Mouse (Mus musculus) limb, embryonic 10.5 days (tissue): ENCODE measurements around the gene Lrrc40. TPM values are rescaled to one million over a fixed set of nuclear protein-coding genes. Genes with fewer than 3 reads are reported as not detected.
"Not testable (repeated sequence)": the region's sequence is repeated elsewhere in the genome, so short reads cannot be mapped to it uniquely, and the experiment has no call there.

Source experiments
- DNase-seq: peaks from one replicate; pipeline ENCODE4 v3.0.0-alpha.2; 2017; ENCODE audit warnings: low spot score
- H3K27ac ChIP-seq: fragments of 300-500 bp; sonication (generic); 2 replicates; pipeline ENCODE4 v1.5.1; 2016; ENCODE audit warnings: mild to moderate bottlenecking
- H3K27me3 ChIP-seq: fragments of 300-500 bp; sonication (generic); 2 replicates; pipeline ENCODE4 v1.6.1; 2016; ENCODE audit warnings: low read depth, mild to moderate bottlenecking; ENCODE audit not compliant: poor library complexity, severe bottlenecking
- H3K36me3 ChIP-seq: fragments of 300-500 bp; sonication (generic); 2 replicates; pipeline ENCODE4 v1.6.1; 2016; ENCODE audit warnings: mild to moderate bottlenecking, moderate library complexity
- H3K4me1 ChIP-seq: fragments of 300-500 bp; sonication (generic); 2 replicates; pipeline ENCODE4 v1.6.1; 2016
- H3K4me3 ChIP-seq: fragments of 300-500 bp; sonication (generic); 2 replicates; pipeline ENCODE4 v1.5.1; 2016; ENCODE audit warnings: mild to moderate bottlenecking, moderate library complexity
- H3K9me3 ChIP-seq: fragments of 300-500 bp; sonication (generic); replicated peaks from 2 replicates; pipeline ENCODE4 v1.6.1; 2016; ENCODE audit warnings: mild to moderate bottlenecking
- WGBS: fragments of 180-500 bp; shearing (Covaris S2); methylation state at CpG from one replicate; pipeline ENCODE4 v1.1.7; 2016; 5-methylcytosine and 5-hydroxymethylcytosine counted together
- polyA plus RNA-seq: library from polyadenylated mRNA; unstranded; fragments of >200 nt; fragmentation: Nextera tagmentation; extraction: Ambion mirVana; gene quantifications from 2 replicates; pipeline ENCODE4 v1.2.1, GENCODE M21; 2016

Lrrc40 gene
- polyA plus RNA-seq, 1 experiment from 2014 or later: 82.7 TPM

DNA sequence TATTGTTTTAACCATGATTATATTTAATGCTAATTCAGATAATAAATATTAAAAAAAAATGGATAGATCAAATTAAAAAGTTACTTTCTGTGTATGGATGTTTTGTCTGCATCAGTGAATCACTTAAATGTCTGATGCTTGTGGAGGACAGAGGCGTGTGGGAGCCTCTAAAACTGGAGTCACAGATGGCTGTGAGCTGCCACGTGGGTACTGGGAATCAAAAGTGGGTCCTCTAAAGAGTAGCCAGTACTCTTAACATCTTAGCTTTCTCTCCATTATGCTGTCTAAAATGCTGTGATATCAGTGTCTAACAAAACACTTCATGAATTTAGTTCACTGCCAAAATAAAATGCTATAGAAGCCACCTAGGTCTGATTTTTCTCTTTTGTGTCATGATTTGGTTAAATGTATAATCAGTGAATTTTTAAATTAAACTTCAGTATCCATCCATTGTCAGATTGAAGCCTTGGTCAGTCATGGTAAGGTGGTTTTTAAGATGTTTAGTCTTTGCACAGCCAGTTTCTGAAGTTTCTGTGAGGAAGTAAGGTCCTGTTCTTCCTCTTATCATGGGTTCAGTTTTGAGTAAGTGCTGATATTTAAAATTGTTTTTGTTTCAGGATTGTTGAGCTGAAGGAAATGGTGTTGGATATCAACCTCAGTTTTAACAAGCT, 24.3 kb downstream of the Lrrc40 start:
- Histone ChIP-seq H3K4me1 (no peaks in the 10 kb centered on the region), H3K9me3 (no peaks in the 10 kb centered on the region), H3K27me3 (no peaks in the 10 kb centered on the region), H3K4me3 (no peak overlapping the region), H3K27ac (no peak overlapping the region), H3K36me3 (peaks cover 79% of the 10 kb centered on the region)
- 86% methylated on average over 2 of the region's 2 CpGs for WGBS
- DNase-seq: no peak

DNA sequence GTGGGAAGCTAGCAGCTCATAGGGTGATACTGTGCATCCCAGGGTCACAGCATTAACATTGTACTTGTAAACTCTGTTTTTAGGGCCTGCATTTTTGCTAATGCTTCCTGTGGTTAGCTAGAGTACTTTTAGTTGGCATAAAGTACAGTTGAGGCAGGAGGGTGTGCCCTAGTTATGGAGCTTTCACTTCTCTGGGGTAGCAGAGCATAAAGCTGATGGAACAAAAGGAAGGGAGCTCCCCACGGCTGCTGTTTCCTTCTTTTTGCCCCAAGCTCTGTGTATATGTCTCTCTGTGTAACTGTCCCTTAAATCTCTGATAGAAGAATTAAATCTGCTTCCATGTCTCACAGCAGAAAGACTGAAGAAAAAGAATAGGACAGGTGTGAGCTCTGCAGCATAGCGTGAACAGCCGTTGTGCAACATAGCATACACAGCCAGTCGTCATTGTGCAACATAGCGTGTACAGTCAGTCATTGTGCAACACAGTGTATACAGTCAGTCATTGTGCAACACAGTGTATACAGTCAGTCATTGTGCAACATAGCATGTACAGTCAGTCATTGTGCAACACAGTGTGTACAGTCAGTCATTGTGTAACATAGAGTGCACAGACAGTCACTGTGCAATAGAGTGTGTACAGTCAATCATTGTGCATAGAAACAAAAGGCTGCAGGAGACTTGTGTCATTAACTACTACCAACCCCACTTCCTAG, 25.5 kb downstream of the Lrrc40 start:
- Histone ChIP-seq H3K27ac (no peak overlapping the region), H3K27me3 (no peaks in the 10 kb centered on the region), H3K36me3 (peaks cover 73% of the 10 kb centered on the region), H3K4me1 (no peaks in the 10 kb centered on the region), H3K9me3 (no peaks in the 10 kb centered on the region), H3K4me3 (no peak overlapping the region)
- 96% methylated on average over 5 of the region's 5 CpGs for WGBS
- no peak for DNase-seq

- peaks cover 15% of the 10 kb centered on the region for H3K4me1 ChIP-seq
- 97% methylated on average over 2 of the region's 2 CpGs for WGBS
- no peak for DNase-seq
- H3K36me3 ChIP-seq: peaks cover 51% of the 10 kb centered on the region
- H3K27ac ChIP-seq: no peak overlapping the region
- H3K9me3 ChIP-seq: no peaks in the 10 kb centered on the region
- H3K27me3 ChIP-seq: no peaks in the 10 kb centered on the region
- no peak overlapping the region for H3K4me3 ChIP-seq
Observed at GRCm38 (mm10) chr3:158065256-158065655, 28.8 kb downstream of the Lrrc40 start.

DNA sequence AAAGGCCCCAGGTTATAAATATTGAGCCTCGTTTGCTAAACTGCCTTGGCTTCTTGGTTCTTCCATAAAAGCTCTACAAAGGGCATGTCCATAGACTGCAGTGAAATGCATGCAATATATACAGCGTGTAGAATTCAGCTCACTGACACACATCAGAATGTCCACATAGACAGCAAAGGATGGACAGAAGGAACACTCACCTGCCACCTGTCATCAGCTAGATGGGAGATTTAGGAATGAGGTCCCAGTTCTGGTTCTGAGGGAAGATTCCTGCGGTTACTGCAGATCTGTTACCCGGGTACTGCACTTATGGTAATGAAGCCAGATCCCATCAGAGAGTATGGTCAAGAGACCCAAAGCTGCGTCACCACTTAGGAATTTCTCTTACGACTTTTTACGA, 31.5 kb downstream of the Lrrc40 start:
- H3K4me1 ChIP-seq: peaks cover 15% of the 10 kb centered on the region
- WGBS: 68% methylated on average over 7 of the region's 7 CpGs
- H3K27me3 ChIP-seq: no peaks in the 10 kb centered on the region
- H3K27ac ChIP-seq: no peak overlapping the region
- H3K36me3 ChIP-seq: peaks cover 38% of the 10 kb centered on the region
- no peak for DNase-seq
- no peaks in the 10 kb centered on the region for H3K9me3 ChIP-seq
- no peak overlapping the region for H3K4me3 ChIP-seq

DNA sequence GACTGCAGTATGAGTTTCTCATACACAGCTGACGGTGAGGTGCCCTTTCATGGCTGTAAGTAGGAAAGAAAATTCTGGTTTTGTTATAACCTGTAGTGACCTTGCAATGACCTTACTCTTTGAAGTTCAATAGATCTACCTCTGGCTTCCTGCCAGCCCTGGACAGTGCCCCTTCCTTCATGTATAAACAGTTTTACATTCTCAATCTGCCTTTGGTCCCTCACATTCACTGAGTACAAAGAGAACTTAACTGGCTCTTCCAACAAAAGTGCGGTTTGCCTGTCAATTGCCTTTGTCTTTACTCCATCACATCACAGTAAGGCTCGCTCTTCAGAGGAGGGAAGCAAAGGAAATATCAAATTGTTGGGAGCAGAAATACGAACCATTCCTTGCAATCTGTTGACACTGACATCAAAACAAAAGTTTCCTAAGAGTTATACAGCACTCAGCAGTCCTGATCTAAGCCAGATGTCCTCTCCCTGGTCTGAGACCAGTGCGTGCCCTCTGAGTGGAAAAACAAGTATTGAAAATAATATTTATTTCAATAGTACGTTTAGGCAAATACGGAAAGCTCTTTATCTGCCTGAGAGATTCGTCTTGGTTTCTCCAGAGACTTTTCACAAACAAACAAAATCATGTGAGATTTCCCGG, 32.3 kb downstream of the Lrrc40 start:
- peak; percentile 36 for DNase-seq
- Histone ChIP-seq H3K27ac (no peak overlapping the region; the same call in 1 of the 2 replicates), H3K36me3 (peaks cover 31% of the 10 kb centered on the region), H3K27me3 (no peaks in the 10 kb centered on the region), H3K4me3 (no peak overlapping the region), H3K4me1 (peaks cover 15% of the 10 kb centered on the region), H3K9me3 (no peaks in the 10 kb centered on the region)
- WGBS: 39% methylated on average over 9 of the region's 9 CpGs

- no peak overlapping the region for H3K4me3 ChIP-seq
- H3K9me3 ChIP-seq: no peaks in the 10 kb centered on the region
- DNase-seq: no peak
- H3K36me3 ChIP-seq: no peaks in the 10 kb centered on the region
- WGBS: 88% methylated on average over 2 of the region's 2 CpGs
- H3K4me1 ChIP-seq: no peaks in the 10 kb centered on the region
- no peak overlapping the region for H3K27ac ChIP-seq
- H3K27me3 ChIP-seq: no peaks in the 10 kb centered on the region
Observed at GRCm38 (mm10) chr3:158075004-158075403, 38.5 kb downstream of the Lrrc40 start.

GRCm38 (mm10) chr3:158076685-158077379, 40.4 kb downstream of the Lrrc40 start:
- 41% methylated on average over 4 of the region's 4 CpGs for WGBS
- Histone ChIP-seq H3K27ac (no peak overlapping the region), H3K36me3 (no peaks in the 10 kb centered on the region), H3K27me3 (no peaks in the 10 kb centered on the region), H3K4me1 (no peaks in the 10 kb centered on the region), H3K4me3 (no peak overlapping the region), H3K9me3 (no peaks in the 10 kb centered on the region)
- DNase-seq: no peak

DNA sequence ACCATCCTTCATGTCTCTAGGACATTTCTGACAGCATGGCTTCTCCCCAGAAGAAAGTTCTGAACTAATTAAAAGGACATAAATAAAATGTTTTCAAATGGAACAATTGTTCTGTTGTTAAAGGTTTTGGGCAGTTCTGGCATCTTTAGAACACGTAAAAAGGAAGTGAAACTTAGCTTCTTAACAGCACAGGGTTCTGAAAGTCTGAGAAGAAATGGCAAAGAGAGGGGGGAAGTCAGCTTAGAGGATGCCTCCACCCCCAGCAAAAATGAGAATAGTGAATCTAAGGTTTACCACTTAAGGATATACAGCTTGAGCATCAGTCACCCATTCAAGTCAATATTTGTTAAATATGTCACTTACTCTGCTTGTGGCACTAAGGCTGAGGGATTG, 40.9 kb downstream of the Lrrc40 start:
- H3K4me3 ChIP-seq: no peak overlapping the region
- WGBS: 67% methylated on average over 1 of the region's 1 CpGs
- H3K27me3 ChIP-seq: no peaks in the 10 kb centered on the region
- no peaks in the 10 kb centered on the region for H3K36me3 ChIP-seq
- no peaks in the 10 kb centered on the region for H3K9me3 ChIP-seq
- no peaks in the 10 kb centered on the region for H3K4me1 ChIP-seq
- H3K27ac ChIP-seq: no peak overlapping the region
- DNase-seq: no peak

- H3K27ac ChIP-seq: no peak overlapping the region
- WGBS: 77% methylated on average over 5 of the region's 5 CpGs
- no peak for DNase-seq
- H3K9me3 ChIP-seq: no peaks in the 10 kb centered on the region
- no peaks in the 10 kb centered on the region for H3K4me1 ChIP-seq
- H3K36me3 ChIP-seq: no peaks in the 10 kb centered on the region
- no peak overlapping the region for H3K4me3 ChIP-seq
- H3K27me3 ChIP-seq: no peaks in the 10 kb centered on the region
Observed at GRCm38 (mm10) chr3:158077828-158078227, 41.4 kb downstream of the Lrrc40 start.

DNA sequence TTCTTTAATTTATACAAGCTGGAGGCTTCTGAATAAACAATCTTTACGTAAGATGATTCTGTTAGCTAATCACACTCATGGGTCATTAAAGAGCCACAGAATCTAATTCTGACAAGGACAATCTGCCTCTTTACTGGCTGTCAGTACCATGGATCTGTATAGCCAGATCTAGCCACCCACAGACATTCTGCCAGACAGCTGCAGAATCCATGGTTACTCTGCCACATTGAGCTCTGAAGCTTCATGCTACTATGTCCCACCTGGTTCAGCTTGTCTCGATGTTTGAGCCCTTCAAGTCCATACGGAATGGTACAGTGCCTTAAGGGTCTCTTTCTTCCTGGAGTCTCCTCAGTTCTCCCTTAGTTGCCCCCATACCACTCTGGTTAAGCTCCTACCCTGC, 55.1 kb downstream of the Lrrc40 start:
- H3K27ac ChIP-seq: no peak overlapping the region
- no peaks in the 10 kb centered on the region for H3K27me3 ChIP-seq
- no peaks in the 10 kb centered on the region for H3K9me3 ChIP-seq
- no peak overlapping the region for H3K4me3 ChIP-seq
- peaks cover 12% of the 10 kb centered on the region for H3K4me1 ChIP-seq
- no peak for DNase-seq
- WGBS: 88% methylated on average over 3 of the region's 3 CpGs
- H3K36me3 ChIP-seq: no peaks in the 10 kb centered on the region

- Histone ChIP-seq H3K27me3 (no peaks in the 10 kb centered on the region), H3K9me3 (no peaks in the 10 kb centered on the region), H3K27ac (no peak overlapping the region), H3K4me1 (peaks cover 4% of the 10 kb centered on the region), H3K4me3 (no peak overlapping the region), H3K36me3 (no peaks in the 10 kb centered on the region)
- 80% methylated on average over 4 of the region's 4 CpGs for WGBS
- DNase-seq: no peak
Observed at GRCm38 (mm10) chr3:158093919-158094318, 57.5 kb downstream of the Lrrc40 start.

DNA sequence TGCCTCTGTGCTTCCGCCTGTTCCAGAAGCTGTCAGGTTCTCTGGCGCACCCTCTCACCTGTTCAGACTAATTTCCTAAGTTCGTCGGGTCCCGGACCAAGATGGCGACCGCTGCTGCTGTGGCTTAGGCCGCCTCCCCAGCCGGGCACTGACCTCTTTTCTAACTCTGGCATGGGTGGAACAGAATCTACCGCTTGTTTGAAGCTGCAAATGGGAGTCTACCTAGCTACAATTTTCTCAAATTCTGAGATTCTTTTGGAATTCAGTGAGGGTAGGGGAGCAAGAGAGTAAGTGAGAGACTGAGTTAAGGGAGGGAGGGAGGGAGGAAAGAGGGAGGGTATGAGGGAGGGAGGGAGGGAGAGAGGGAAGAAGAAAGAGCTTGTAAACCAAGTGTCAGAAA, 65.6 kb downstream of the Lrrc40 start:
- not testable (repeated sequence) for DNase-seq, H3K9me3 ChIP-seq, H3K36me3 ChIP-seq, H3K4me1 ChIP-seq, H3K27me3 ChIP-seq, H3K4me3 ChIP-seq, H3K27ac ChIP-seq
- WGBS: 98% methylated on average over 10 of the region's 10 CpGs

DNA sequence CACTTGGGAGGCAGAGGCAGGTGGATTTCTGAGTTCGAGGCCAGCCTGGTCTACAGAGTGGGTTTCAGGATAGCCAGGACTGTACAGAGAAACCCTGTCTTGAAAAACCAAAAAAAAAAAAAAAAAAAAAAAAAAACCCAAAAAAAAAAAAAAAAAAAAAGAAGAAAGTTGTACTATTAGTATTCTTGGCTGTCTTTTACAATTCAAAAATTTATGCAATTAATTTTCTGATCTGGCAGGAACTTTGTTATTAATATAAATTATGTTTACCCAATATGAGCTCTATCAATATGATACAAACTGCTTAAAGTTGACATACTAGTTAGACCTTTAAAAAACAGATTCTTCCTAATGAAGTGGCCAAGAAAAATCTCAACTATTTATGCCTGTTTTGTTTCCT, 66.1 kb downstream of the Lrrc40 start:
- H3K27ac ChIP-seq, H3K9me3 ChIP-seq, H3K27me3 ChIP-seq, H3K4me3 ChIP-seq, H3K4me1 ChIP-seq, H3K36me3 ChIP-seq, DNase-seq: not testable (repeated sequence)
- WGBS: 87% methylated on average over 1 of the region's 1 CpGs
